Mouse (Mus musculus): ENCODE measurements around the gene Pigg. TPM values are rescaled to one million over a fixed set of nuclear protein-coding genes. Genes with fewer than 3 reads are reported as not detected.

The Pigg gene
- polyA plus RNA-seq, 1 experiment, result 10.0 TPM

- no peak overlapping the region for H3K4me3 ChIP-seq (ENCODE audit: low read depth, low read length)
- H3K9ac ChIP-seq (ENCODE audit: low read depth, poor library complexity, severe bottlenecking), result no peak overlapping the region
- no peaks in the 10 kb centered on the region for H3K27me3 ChIP-seq (ENCODE audit: control insufficient read depth, insufficient read depth, low read length, poor library complexity, severe bottlenecking)
- H3K4me1 ChIP-seq (ENCODE audit: control insufficient read depth, insufficient read depth, low read length), result no peaks in the 10 kb centered on the region
- no peak overlapping the region for H3K27ac ChIP-seq (ENCODE audit: insufficient read depth, low read length)
- TF ChIP-seq CTCF (IDR thresholded peaks at IDR 0.05; ENCODE audit: low read depth, low read length), result no peak
- no peaks in the 10 kb centered on the region for H3K9me3 ChIP-seq (replicated peaks; ENCODE audit: control insufficient read depth, insufficient read depth, low read length, poor library complexity, severe bottlenecking)
- H3K36me3 ChIP-seq (ENCODE audit: control insufficient read depth, insufficient read depth, low read length, poor library complexity, severe bottlenecking), result no peaks in the 10 kb centered on the region
Observed at GRCm38 (mm10) chr5:108360211-108360610, 47.8 kb downstream of the Pigg start.

GRCm38 (mm10) chr5:108362330-108362729, 49.9 kb downstream of the Pigg start:
- Histone ChIP-seq H3K4me3 (ENCODE audit: low read depth, low read length) (no peak overlapping the region), H3K9me3 (replicated peaks; ENCODE audit: control insufficient read depth, insufficient read depth, low read length, poor library complexity, severe bottlenecking) (no peaks in the 10 kb centered on the region), H3K4me1 (ENCODE audit: control insufficient read depth, insufficient read depth, low read length) (no peaks in the 10 kb centered on the region), H3K9ac (ENCODE audit: low read depth, poor library complexity, severe bottlenecking) (no peak overlapping the region), H3K27me3 (ENCODE audit: control insufficient read depth, insufficient read depth, low read length, poor library complexity, severe bottlenecking) (peaks cover 11% of the 10 kb centered on the region), H3K27ac (ENCODE audit: insufficient read depth, low read length) (no peak overlapping the region), H3K36me3 (ENCODE audit: control insufficient read depth, insufficient read depth, low read length, poor library complexity, severe bottlenecking) (no peaks in the 10 kb centered on the region)
- TF ChIP-seq CTCF (IDR thresholded peaks at IDR 0.05; ENCODE audit: low read depth, low read length) (no peak), EP300 (IDR thresholded peaks at IDR 0.05; ENCODE audit: insufficient read depth, low read depth, low read length) (no peak), POLR2A (IDR thresholded peaks at IDR 0.05; ENCODE audit: insufficient read depth, low read length) (no peak)

- Histone ChIP-seq H3K27me3 (ENCODE audit: control insufficient read depth, insufficient read depth, low read length, poor library complexity, severe bottlenecking) (peaks cover 40% of the 10 kb centered on the region), H3K4me3 (ENCODE audit: low read depth, low read length) (peak overlapping the region; percentile 58), H3K9me3 (replicated peaks; ENCODE audit: control insufficient read depth, insufficient read depth, low read length, poor library complexity, severe bottlenecking) (no peaks in the 10 kb centered on the region), H3K36me3 (ENCODE audit: control insufficient read depth, insufficient read depth, low read length, poor library complexity, severe bottlenecking) (no peaks in the 10 kb centered on the region), H3K9ac (ENCODE audit: low read depth, poor library complexity, severe bottlenecking) (peak overlapping the region; percentile 69), H3K27ac (ENCODE audit: insufficient read depth, low read length) (no peak overlapping the region), H3K4me1 (ENCODE audit: control insufficient read depth, insufficient read depth, low read length) (no peaks in the 10 kb centered on the region)
- TF ChIP-seq EP300 (IDR thresholded peaks at IDR 0.05; ENCODE audit: insufficient read depth, low read depth, low read length) (no peak), POLR2A (IDR thresholded peaks at IDR 0.05; ENCODE audit: insufficient read depth, low read length) (no peak), CTCF (IDR thresholded peaks at IDR 0.05; ENCODE audit: low read depth, low read length) (no peak)
Observed at GRCm38 (mm10) chr5:108366328-108366983, 54.0 kb downstream of the Pigg start.

GRCm38 (mm10) chr5:108366984-108367841, 54.8 kb downstream of the Pigg start:
- H3K9me3 ChIP-seq (replicated peaks; ENCODE audit: control insufficient read depth, insufficient read depth, low read length, poor library complexity, severe bottlenecking), result no peaks in the 10 kb centered on the region
- TF ChIP-seq EP300 (IDR thresholded peaks at IDR 0.05; ENCODE audit: insufficient read depth, low read depth, low read length) (no peak), POLR2A (IDR thresholded peaks at IDR 0.05; ENCODE audit: insufficient read depth, low read length) (no peak), CTCF (IDR thresholded peaks at IDR 0.05; ENCODE audit: low read depth, low read length) (no peak)
- no peaks in the 10 kb centered on the region for H3K4me1 ChIP-seq (ENCODE audit: control insufficient read depth, insufficient read depth, low read length)
- peaks cover 40% of the 10 kb centered on the region for H3K27me3 ChIP-seq (ENCODE audit: control insufficient read depth, insufficient read depth, low read length, poor library complexity, severe bottlenecking)
- no peaks in the 10 kb centered on the region for H3K36me3 ChIP-seq (ENCODE audit: control insufficient read depth, insufficient read depth, low read length, poor library complexity, severe bottlenecking)
- peak overlapping the region; percentile 58 for H3K4me3 ChIP-seq (ENCODE audit: low read depth, low read length)
- no peak overlapping the region for H3K27ac ChIP-seq (ENCODE audit: insufficient read depth, low read length)
- H3K9ac ChIP-seq (ENCODE audit: low read depth, poor library complexity, severe bottlenecking), result peak overlapping the region; percentile 69

GRCm38 (mm10) chr5:108367871-108368332, 55.5 kb downstream of the Pigg start, which contains the start of gene Gm42517:
TSS of gene Gm42517 (minus strand) at chr5:108367922.
- H3K27me3 ChIP-seq (ENCODE audit: control insufficient read depth, insufficient read depth, low read length, poor library complexity, severe bottlenecking), result peaks cover 40% of the 10 kb centered on the region
- H3K36me3 ChIP-seq (ENCODE audit: control insufficient read depth, insufficient read depth, low read length, poor library complexity, severe bottlenecking), result no peaks in the 10 kb centered on the region
- no peaks in the 10 kb centered on the region for H3K9me3 ChIP-seq (replicated peaks; ENCODE audit: control insufficient read depth, insufficient read depth, low read length, poor library complexity, severe bottlenecking)
- H3K4me3 ChIP-seq (ENCODE audit: low read depth, low read length), result peak within 1 kb of the TSS; percentile 58
- TF ChIP-seq EP300 (IDR thresholded peaks at IDR 0.05; ENCODE audit: insufficient read depth, low read depth, low read length) (no peak), POLR2A (IDR thresholded peaks at IDR 0.05; ENCODE audit: insufficient read depth, low read length) (no peak), CTCF (IDR thresholded peaks at IDR 0.05; ENCODE audit: low read depth, low read length) (no peak)
- H3K4me1 ChIP-seq (ENCODE audit: control insufficient read depth, insufficient read depth, low read length), result no peaks in the 10 kb centered on the region
- no peak within 1 kb of the TSS for H3K27ac ChIP-seq (ENCODE audit: insufficient read depth, low read length)
- H3K9ac ChIP-seq (ENCODE audit: low read depth, poor library complexity, severe bottlenecking), result peak within 1 kb of the TSS; percentile 69

- TF ChIP-seq POLR2A (IDR thresholded peaks at IDR 0.05; ENCODE audit: insufficient read depth, low read length), result no peak
- no peak for TF ChIP-seq CTCF (IDR thresholded peaks at IDR 0.05; ENCODE audit: low read depth, low read length)
- no peak for TF ChIP-seq EP300 (IDR thresholded peaks at IDR 0.05; ENCODE audit: insufficient read depth, low read depth, low read length)
- Histone ChIP-seq H3K27me3 (ENCODE audit: control insufficient read depth, insufficient read depth, low read length, poor library complexity, severe bottlenecking) (peaks cover 40% of the 10 kb centered on the region), H3K4me3 (ENCODE audit: low read depth, low read length) (peak overlapping the region; percentile 47), H3K36me3 (ENCODE audit: control insufficient read depth, insufficient read depth, low read length, poor library complexity, severe bottlenecking) (no peaks in the 10 kb centered on the region), H3K9ac (ENCODE audit: low read depth, poor library complexity, severe bottlenecking) (no peak overlapping the region), H3K9me3 (replicated peaks; ENCODE audit: control insufficient read depth, insufficient read depth, low read length, poor library complexity, severe bottlenecking) (no peaks in the 10 kb centered on the region), H3K4me1 (ENCODE audit: control insufficient read depth, insufficient read depth, low read length) (no peaks in the 10 kb centered on the region), H3K27ac (ENCODE audit: insufficient read depth, low read length) (no peak overlapping the region)
Observed at GRCm38 (mm10) chr5:108368446-108368845, 56.0 kb downstream of the Pigg start.

Data from ES-Bruce4 (cell line).